Mouse (Mus musculus) left cerebral cortex, adult 8-10 months (tissue): ENCODE results near the gene Tmed2. TPM values are rescaled to one million over a fixed set of nuclear protein-coding genes. Genes with fewer than 3 reads are reported as not detected.
"Not testable (repeated sequence)": the region's sequence is repeated elsewhere in the genome, so short reads cannot be mapped to it uniquely, and the experiment has no call there.

Experiments
- DNase-seq, 2 experiments: peaks; one replicate each; pipeline ENCODE4 v3.0.0; 2022; ENCODE audit warnings: low spot score in 2 of 2
- total RNA-seq, 4 experiments: library from RNA; stranded (reverse); gene quantifications; 2 replicates each; pipeline ENCODE4 v1.2.4; 2022

Tmed2 gene
- total RNA-seq, 4 experiments from 2014 or later, result 104 to 114 (median 110) TPM

- DNase-seq, result no peak
Observed at GRCm38 (mm10) chr5:124575467-124575866, 35.0 kb downstream of the Tmed2 start.

- peak; percentile 87 to 91 for DNase-seq
Observed at GRCm38 (mm10) chr5:124578633-124579317, 38.3 kb downstream of the Tmed2 start, which contains the start of the genes Eif2b1 and Gtf2h3. Eif2b1 (minus strand) TSS chr5:124579131. Gtf2h3 (plus strand) TSS chr5:124579140.

- DNase-seq, result no peak
Observed at GRCm38 (mm10) chr5:124582515-124582914, 42.0 kb downstream of the Tmed2 start.

- DNase-seq, result no peak
Observed at GRCm38 (mm10) chr5:124592768-124593167, 52.3 kb downstream of the Tmed2 start.

GRCm38 (mm10) chr5:124598224-124599174 lies 58.0 kb downstream of the Tmed2 start:
- peak; percentile 84 to 98 for DNase-seq

GRCm38 (mm10) chr5:124599726-124600125 lies 59.2 kb downstream of the Tmed2 start:
- not testable (repeated sequence) for DNase-seq

Other genes starting within 250 kb of the Tmed2 start
- gene Mphosph9, start 212.7 kb upstream of the Tmed2 start, total RNA-seq, result 10 to 100 TPM; 23.8 to 29.4 (median 27.1) TPM
- gene 2810006K23Rik, start 212.6 kb upstream of the Tmed2 start, total RNA-seq, result 10 to 100 TPM in 3 of 4 experiments, 1 to 10 TPM in 1; 9.1 to 14.1 (median 12.8) TPM
- 100 to 1,000 TPM; 126 to 160 (median 136) TPM for gene Cdk2ap1, start 177.6 kb upstream of the Tmed2 start, total RNA-seq
- gene Sbno1, start 114.7 kb upstream of the Tmed2 start, total RNA-seq, result 100 to 1,000 TPM; 137 to 172 (median 153) TPM
- 10 to 100 TPM; 46.3 to 56.1 (median 53.9) TPM for gene Kmt5a, start 100.8 kb upstream of the Tmed2 start, total RNA-seq
- 10 to 100 TPM; 13.3 to 18.3 (median 15.8) TPM for gene Rilpl2, start 62.3 kb upstream of the Tmed2 start, total RNA-seq
- 10 to 100 TPM; 19.0 to 29.8 (median 23.9) TPM for gene Snrnp35, start 57.6 kb upstream of the Tmed2 start, total RNA-seq
- gene Rilpl1, start 9.3 kb upstream of the Tmed2 start, total RNA-seq, result 10 to 100 TPM; 51.6 to 69.0 (median 61.8) TPM
- gene Ddx55, start 12.2 kb downstream of the Tmed2 start, total RNA-seq, result 10 to 100 TPM; 24.9 to 28.0 (median 27.0) TPM
- 10 to 100 TPM; 30.2 to 38.8 (median 32.8) TPM for gene Eif2b1, start 38.4 kb downstream of the Tmed2 start, total RNA-seq
- 10 to 100 TPM; 24.3 to 27.5 (median 25.7) TPM for gene Gtf2h3, start 38.4 kb downstream of the Tmed2 start, total RNA-seq
- 10 to 100 TPM; 55.7 to 63.9 (median 61.6) TPM for gene Atp6v0a2, start 87.9 kb downstream of the Tmed2 start, total RNA-seq
- gene Dnah10, start 184.4 kb downstream of the Tmed2 start, total RNA-seq, result under 1 TPM; 0.59 to 0.72 (median 0.67) TPM